Mouse (Mus musculus) olfactory bulb, adult 2 months (tissue): ENCODE measurements around the gene Gcnt1.

Source experiments
- CTCF ChIP-seq: fragments of 200-500 bp; IDR thresholded peaks from 2 replicates; pipeline ENCODE4 v1.5.1; 2012; ENCODE audit warnings: low read depth, mild to moderate bottlenecking, low read length, moderate library complexity; ENCODE audit not compliant: insufficient read depth
- POLR2A ChIP-seq: fragments of 200-500 bp; IDR thresholded peaks from 2 replicates; pipeline ENCODE4 v1.6.1; 2012; ENCODE audit warnings: mild to moderate bottlenecking, low read depth, low read length, moderate library complexity; ENCODE audit not compliant: insufficient read depth

DNA sequence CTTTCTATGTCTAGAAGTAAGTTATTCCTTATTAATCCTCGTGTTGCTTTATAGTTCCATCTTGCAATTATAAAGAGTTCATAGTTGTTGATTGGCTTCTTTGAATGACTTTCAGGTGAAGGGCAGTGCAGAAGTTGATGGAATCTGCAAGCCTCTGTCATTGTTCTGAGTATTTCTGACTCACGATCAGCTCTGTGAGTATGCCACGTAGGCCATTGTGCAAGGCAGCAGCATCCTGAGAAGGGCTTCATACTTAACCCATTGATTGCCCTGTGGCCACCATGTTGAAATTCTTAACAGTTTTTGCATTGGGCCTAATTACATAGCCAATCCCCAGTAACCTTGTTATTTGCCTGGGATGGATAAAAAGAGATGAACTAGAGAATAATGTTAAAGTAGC lies 36.7 kb upstream of the Gcnt1 start:
- TF ChIP-seq POLR2A, result no peak
- TF ChIP-seq CTCF, result no peak
